Mouse (Mus musculus) megakaryocyte, embryonic 14.5 days (primary cell): ENCODE measurements around the gene Uhrf1bp1.

ENCODE experiments used
- FLI1 ChIP-seq: IDR thresholded peaks from 2 replicates; pipeline ENCODE4 v1.6.1; 2012; ENCODE audit warnings: low read length, inconsistent platforms, mixed read lengths
- GATA1 ChIP-seq: IDR thresholded peaks from 3 replicates; pipeline ENCODE4 v1.6.1; 2012; ENCODE audit warnings: mixed read lengths, low read length, inconsistent platforms, borderline replicate concordance

- TF ChIP-seq GATA1 (no peak), FLI1 (no peak)
These were observed 85.5 kb downstream of the Uhrf1bp1 start for GRCm38 (mm10) chr17:27941698-27942097.
